Mouse (Mus musculus): ENCODE measurements around the gene Vmn2r121. TPM values are rescaled to one million over a fixed set of nuclear protein-coding genes. Genes with fewer than 3 reads are reported as not detected.

Gene Vmn2r121
- not detected in 2 replicates for polyA plus RNA-seq (2015; fragmentation: Nextera tagmentation; extraction: Ambion mirVana)

- H3K4me1 ChIP-seq, result no peaks in the 10 kb centered on the region
- WGBS, result 64% methylated on average over 5 of the region's 5 CpGs
- H3K27ac ChIP-seq, result no peak within 1 kb of the TSS
- H3K27me3 ChIP-seq, result no peaks in the 10 kb centered on the region
- H3K36me3 ChIP-seq, result no peaks in the 10 kb centered on the region
- no peak within 1 kb of the TSS for H3K9ac ChIP-seq
- H3K4me2 ChIP-seq, result no peak within 1 kb of the TSS
- H3K4me3 ChIP-seq, result no peak within 1 kb of the TSS
- ATAC-seq (ENCODE audit: insufficient number of reproducible peaks, insufficient read depth, low FRiP score, low TSS enrichment, low read depth), result no peak
- H3K9me3 ChIP-seq, result no peaks in the 10 kb centered on the region
Observed at GRCm38 (mm10) chrX:124135852-124136251, at the start of gene Vmn2r121. TSS of gene Vmn2r121 (minus strand) at chrX:124135952.
